Mouse (Mus musculus) thymus, adult 18-20 months (tissue): ENCODE data around the gene Phip.
A peak's percentile ranks its signal among the peaks of the same experiment; 100 is the strongest.

Experiments used
- DNase-seq, 2 experiments: peaks; one replicate each; pipeline ENCODE4 v3.0.0; 2022; ENCODE audit warnings: mixed read lengths in 2 of 2

Phip gene

DNA sequence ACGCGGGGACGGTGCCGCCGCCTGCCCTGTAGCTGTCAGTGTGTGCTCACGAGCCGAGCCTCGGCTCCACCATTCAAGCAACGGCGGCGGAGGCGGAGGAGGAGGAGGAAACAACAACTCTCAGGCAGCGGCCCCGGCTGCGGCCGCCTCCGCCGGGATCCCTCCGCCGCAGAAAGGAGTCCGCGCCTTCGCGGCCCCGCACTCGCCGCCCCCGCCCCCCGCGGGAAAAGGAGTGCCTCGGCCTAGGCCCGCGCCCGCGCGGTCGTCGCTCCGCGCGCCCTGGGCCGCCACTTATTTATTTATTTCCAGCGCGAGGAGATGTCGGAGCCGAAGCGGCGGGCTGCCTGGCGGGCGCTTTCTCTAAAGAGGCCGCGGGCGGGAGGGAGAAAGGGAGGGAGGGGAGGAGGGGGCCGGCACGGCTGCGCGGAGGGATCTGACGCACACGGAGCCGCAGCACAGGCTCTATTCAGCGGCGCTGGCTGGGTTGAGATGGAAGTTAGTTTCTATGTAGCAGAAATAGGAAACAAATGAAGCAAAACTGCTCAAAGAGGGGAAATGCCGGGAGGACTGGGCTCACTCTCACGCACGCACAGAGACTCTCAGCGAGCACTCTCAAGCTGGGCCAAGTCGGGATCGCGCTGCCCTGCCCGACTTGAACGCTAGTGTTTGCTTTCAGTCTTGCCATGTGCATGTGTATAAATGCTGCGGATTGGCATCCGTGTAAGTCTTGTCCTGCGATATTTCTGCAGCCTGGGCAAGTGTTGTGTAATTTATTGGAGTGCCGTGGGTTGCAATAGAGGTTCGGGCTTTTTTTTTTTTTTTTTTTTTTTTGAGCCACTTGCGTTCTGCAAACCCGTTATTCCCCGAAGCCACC, at the start of gene Phip:
TSS of gene Phip (minus strand) at position 175 of the 874 bp plus-strand sequence.
- peak; percentile 82 to 87 for DNase-seq

DNA sequence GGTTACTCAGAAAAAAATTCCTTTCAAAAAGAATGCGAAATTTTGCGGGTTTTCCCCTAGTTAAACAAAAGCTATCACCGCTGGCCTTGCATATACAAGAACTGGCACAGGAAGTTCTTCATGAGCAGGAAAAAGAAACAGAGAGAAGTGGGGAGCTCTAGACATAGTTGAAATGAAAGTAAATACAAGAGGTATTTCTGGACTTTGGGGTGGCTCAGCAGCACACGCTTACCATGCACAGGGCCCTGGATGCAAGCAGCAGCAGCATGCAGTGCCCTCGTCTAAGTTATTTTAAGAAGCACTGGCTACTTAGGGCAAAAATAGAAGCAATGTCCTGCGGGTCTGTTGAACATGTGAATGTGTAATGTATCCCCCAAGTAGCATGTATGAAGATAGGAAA, 48.4 kb upstream of the Phip start:
- no peak for DNase-seq

DNA sequence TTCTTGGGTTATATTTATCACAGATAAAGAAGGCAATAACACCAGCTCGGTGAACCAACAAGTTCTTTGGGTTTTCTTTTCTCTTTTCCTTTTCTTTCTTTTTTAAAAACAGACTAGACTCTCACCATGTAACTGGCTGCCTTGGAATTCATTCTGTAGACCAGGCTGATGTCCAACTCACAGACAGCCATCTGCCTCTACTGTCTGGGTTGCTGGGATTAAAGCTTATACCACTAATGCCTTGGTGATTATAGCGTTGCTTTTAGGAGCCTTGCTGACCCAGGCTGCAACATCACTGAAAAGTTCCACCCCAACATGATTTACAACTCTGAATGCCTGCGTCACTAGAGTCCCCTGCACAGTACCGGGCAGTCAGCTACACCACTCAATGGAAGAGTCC, 39.2 kb upstream of the Phip start:
- DNase-seq = no peak

DNA sequence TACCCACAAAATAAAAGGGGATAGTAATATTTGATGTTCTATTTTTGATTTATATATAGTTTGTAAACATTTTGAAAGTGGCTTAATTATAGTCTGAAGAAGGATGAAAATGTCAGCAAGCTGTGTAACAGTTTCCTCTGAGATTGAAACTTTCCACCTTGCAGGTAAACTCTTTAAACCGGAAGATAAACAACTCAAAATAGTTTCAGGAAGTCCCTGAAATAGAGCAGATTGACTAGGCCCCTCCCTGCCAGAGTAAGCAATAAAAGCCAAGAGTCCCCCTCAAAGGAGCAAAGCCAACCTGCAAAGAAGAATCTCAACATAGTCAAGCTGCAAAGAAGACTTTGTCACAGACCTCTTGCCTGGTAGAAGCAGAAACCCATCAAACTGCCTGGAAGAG, 33.0 kb upstream of the Phip start:
- DNase-seq = no peak

DNA sequence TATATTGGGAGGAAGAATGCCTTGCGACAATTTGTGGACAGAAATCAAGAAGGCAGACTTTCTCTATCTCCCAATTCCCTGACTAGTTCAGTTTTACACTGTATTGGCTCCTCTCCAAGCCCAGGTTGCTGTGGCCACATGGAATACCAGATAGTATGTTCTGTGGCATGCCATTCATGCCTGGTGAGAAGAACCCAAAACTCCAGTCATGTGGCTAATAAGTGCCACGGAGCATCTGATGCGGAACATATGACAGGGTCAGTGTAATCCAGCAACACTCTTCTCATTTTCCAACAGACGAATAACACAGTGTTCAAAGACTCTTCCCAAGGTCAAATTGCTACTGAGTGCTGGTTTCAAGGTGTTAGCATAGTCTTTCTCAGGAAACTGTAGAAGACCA, 26.0 kb upstream of the Phip start:
- no peak for DNase-seq

DNA sequence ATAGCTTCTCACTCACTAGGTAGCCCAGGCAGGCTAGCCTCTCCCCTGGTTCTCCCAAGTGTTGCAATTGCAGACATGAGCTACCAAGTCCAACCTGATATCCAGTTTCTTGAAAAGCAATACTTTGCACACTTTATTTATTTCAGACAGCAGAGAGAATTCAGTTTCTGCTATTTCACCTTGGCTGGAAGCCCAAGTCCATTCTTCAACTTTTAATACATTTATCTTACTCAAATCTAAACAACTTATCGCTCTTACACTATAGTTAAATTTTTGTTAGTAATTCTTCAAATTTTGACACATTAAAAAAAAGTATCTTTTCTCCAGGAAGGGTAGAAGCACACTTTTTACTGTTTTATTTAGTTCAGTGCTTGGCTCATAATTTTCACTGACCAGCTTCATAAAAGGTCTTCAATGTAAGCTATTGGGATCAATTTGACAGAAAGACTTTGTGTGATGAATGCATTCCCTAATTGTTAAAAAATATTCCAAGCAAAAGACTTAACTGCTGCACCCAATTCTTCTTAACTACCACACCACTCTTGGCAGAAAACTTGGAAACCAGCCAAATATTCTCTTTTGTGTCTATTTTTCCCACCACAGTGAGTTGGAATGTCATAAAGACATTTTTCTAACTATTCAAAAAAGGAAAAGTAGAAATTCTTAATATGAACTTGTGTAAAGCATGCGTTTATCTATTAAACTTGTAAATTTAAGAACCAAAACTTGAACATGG, 22.6 kb upstream of the Phip start:
- no peak for DNase-seq

DNA sequence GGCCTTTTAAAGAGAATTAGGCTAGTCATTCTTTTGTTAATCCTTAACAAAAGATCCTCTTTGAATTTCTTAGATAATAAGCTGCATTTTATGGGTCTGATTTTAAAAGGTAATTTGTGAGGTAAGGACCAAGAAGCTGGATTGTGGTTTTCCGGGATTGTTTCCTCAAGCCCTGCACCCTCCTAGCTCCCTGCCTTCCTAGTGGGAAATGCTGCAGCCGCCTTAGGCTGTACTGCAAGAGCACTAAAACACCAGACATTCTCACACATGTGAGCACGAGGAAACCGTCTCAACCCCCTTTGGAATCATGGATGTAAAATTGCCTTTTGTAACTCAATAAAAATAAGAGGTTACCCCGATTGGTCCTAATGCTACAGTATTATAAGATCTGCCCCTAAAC, 1.6 kb upstream of the Phip start:
- DNase-seq = peak in 1 of 2 experiments; percentile 7

DNA sequence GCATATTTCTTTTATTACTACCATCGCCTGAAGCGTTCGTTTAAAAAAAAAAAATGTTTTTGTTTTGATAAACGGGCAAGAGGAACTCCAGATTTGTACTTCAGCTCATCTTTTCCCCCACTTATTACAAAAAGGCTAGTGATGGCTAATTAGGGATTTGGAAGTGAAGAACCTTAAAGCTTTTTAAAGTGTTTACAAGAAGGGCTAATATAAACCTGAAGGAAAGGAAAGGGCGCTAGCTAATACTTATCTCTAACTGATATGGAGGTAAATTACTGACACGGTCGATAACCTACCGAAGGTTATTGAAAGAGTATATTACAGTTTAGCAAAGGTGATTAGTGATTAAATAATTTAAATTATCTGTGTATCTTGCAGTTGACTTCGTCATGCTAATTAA, 903 bp upstream of the Phip start:
- no peak for DNase-seq

DNA sequence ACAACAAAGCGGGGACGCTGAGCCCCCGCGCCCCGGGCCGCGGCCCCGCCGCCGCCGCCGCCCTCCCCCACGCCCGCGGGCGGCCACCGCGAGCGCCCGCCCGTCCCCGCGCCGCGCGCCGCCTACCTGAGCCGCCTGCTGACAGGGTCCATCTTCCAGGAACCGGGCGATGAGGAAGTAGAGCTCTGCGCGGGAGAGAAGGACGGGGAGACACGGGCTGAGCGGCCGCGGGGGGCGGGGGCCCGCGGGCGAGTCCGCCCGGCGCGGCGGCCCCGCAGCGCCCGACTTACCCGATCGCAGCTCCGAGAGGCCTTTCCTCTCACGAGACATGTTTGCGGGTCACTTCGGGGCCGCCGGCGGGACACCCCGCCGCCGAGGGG, 364 bp downstream of the Phip start:
- DNase-seq = no peak

DNA sequence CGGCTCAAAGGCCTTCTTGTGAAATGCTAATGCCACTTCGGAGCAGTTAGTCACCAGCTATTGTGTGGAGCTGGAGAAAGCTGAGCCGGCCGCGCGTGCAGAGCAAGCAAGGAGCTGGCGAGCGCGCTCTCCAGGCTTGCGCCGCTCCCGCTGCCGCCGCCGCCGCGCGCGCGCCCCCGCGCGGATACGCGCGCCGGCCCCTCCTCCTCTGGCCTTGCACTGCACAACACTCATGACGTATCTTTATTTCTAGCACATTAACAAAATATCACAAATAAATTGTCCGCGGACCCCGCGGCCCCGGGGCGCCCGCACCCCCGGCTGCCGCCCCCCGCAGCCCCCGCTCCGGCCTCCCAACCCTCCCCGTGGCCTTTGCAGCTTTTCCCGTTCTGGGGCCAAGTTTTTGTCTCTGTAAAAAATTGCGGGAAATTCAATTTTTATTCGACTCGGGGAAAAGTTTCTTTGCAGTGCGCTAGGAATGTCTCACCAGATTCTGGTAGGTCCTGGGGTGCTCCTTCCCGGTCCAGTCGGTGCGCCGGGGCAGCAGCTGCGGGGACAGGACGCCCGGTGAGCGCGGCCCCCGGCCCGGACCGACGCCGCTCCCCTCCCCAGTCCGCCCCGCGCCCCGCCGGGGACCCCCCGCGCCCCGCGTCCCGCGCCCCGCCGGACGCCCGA, 992 bp downstream of the Phip start:
- DNase-seq = peak; percentile 75 to 76

DNA sequence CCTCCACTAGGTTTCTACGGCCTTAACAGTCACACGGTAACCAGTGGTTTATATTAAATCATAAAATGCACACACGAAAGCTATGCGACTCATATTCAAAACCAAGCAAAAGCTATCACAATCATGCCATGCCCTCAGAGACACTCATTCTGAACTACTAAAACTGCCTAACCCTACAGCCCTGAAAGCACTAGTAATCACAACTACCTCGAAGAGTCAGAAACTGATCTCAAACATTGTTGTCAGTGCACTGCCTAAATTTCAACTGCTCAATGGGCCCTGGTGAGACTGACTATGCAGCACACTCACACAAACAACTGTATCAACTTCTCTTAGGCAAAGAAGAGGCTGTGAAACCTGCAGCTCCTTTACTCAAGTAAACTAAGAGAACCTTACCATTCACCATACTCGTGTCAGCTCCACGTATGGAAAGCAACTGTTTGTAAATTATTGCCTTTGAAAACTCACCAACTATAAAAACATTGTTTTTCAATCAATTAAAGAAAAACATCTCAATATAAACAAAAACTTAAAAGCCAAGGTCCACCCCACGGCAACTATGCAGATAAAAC, 1.9 kb downstream of the Phip start:
- no peak for DNase-seq

DNA sequence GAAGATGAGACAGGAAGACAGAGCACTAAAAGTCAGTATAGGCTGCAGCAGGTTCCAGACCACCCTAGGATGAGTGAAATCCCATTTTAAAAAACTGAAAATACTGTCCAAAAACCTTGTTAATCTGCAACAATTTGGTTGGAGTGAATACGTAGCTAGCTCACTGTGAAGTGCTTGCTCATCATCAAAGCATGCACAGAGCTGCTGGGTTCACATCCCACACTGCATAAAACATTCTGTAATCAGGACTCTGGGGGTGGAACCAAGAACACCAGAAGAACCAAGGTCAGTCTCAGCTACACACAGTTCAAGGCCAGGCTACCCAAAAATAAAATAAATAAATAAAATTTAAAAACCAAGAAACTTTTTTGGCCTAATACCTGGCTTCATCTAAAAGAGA, 3.9 kb downstream of the Phip start:
- no peak for DNase-seq

DNA sequence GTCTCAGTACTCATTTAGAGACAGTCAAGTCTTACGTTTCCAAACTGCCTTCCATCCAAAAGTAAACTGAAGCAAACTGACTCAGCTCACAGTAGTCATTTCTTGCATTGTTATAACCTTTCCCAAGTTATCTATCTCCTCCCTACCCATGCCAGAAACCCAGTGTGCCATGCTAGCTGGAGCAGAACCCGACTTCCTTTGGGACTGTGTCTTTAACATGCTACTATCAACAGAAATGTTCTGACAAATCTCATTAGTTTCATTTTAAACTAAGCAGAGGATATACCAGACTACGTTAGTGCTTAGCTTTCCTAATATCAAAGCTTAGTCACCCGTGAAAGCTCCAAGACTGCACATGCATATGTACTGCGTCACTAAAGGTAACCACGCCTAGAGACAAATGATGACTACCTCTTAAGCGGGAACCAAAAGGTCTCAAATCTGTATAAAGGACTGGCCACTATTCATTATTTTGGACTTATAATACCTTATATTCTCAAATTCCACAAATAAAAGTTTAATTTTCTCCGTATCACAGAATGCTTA, 8.2 kb downstream of the Phip start:
- DNase-seq = no peak

DNA sequence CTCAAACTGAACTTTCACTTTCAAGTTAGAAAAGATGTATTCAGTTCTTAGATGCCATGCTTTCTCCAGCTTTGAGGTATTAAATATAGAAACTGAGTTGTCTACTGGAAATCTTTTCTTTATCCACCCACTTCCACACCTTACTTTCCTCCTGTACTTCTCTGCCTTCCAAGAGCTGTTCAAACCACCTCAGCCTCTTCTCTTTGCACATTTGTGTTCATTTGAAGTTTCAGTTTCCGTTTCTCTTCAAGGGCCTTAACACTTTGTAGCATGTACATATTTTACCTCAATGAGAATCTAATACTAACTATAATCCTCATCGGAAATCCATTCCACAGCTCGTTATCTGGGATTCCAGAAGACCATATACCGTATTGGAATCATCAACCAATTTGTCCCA, 11.3 kb downstream of the Phip start:
- DNase-seq = no peak

DNA sequence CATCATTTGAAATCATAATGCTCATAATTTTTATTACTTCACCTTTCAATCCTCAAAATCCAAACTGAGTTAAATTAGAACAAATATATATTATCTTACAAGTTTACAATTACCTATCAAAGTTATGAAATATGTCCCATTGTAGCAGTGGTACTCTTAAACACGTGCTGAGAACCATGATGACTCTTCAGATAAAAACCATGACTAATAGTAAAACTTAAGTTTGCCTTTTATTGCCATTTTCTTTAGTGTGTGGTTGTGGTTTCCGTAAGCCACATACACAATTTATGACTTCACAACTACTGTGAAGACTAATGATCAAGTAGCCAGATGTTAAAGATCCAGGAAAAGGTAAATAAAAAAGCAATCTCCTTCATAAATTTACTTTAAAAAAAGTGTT, 14.0 kb downstream of the Phip start:
- DNase-seq = no peak

DNA sequence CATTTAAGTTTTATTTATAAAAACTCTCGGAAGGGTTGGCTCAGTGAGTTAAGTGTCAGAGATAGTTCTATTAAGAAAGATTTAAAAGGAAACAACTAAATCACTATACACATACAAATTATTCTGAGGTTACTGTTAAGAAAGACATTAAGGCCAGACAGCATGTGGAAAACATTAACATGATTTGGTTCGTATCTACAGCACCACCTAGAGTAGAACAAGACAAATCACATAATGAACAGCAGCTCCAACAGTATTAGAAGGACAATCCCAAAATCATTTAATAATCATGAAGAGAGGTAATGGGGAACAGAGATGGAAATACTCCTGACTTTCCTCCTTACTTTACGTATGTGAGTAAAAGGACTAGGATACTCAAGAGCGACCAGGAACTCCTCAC, 20.0 kb downstream of the Phip start:
- DNase-seq = no peak

DNA sequence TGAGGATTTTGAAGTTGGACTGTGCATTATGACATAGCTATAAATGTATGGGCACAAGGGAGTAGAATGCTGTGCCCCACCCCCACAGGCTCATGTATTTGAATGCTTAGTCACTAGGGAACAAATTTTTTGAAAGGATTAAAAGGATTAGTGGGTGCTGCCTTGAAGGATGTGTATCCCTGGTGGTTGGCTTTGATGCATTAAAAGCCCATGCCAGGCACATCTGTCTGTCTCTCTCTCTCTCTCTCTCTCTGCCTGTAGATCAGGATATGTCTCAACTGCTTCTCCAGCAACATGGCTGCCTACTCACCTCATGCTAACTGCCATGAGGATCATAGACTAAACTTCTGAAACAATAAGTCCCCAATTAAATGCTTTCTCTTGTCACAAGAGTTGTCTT, 23.0 kb downstream of the Phip start:
- DNase-seq = no peak

DNA sequence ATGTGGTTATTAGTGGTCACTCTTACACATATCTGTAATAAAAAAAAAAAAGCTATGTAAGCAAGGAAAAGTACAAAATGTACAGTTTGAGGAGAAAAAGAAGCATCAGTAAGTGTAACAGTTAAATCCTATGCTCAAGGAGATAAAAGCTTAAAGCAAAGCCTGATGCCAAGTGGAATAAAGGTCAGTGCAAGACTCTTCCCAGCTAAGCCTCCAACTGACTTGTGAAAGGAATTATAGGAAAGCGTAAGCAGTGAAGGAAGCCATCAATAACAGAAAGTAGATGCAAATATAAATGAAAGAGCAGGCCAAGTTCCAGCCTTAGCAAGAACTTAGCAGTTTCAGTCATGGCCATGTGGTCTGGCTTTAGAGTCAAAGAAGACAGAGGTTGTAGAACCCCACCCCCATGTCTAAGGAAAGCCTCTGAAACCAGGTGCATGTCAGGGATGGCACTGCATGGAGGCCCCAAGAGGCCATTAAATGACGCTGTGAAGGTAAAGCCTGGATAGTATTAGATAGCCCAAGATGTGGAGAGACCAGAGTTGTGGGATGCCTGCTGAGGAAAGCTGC, 23.8 kb downstream of the Phip start:
- DNase-seq = no peak

DNA sequence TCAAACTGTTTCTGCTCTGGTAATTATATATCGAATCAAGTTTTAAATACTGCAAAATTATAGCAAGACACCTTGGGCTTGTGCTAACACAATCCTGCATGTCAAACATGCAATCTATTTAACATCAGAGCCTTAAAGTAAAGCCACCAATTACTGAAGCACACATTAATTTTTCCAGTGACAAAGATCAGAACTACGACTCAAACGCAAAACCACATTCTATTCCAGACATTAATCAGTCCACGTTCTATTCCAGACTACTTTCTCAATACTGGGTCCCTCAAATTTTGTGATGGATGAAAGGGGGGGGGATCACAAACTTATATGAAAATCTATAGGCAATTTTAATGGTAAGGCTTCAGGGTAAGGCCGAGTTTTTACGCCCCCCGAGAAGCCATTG, 68.1 kb downstream of the Phip start:
- no peak for DNase-seq

DNA sequence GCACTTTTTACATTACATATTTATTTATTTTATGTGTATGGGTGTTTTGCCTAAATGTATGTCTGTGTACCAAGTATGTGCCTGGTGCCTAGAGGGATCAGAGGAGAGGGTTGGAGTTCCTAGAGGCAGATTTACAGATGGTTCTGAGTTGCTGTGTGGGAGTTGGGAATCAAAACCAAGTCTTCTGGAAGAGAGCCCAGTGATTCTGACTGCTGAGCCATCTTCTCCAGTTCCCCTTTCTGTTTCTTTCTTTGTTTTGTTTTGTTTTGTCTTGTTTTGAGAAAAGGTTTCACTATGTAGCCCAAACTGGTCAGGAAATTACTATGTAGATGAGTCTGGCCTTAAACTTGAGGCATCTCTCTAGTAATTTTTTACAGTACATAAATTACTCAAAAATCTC, 86.7 kb downstream of the Phip start:
- no peak for DNase-seq

DNA sequence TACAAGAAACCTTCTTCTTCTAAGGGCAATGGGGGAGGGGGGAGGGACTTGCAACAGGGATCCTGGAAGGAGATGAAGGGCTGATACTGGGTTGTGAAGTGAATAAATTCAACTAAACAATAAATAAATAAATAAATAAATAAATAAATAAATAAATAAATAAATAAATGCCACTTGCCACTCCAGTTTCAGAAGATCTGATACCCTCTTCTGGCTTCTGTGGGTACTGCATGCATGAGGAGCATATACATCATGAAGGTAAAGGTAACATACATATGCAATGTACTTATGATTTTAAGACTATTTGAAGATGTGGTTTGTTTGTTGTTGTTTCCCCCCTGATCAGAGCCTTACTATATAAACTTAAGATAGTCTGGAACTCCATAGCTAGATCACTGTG, 91.1 kb downstream of the Phip start:
- DNase-seq = no peak

DNA sequence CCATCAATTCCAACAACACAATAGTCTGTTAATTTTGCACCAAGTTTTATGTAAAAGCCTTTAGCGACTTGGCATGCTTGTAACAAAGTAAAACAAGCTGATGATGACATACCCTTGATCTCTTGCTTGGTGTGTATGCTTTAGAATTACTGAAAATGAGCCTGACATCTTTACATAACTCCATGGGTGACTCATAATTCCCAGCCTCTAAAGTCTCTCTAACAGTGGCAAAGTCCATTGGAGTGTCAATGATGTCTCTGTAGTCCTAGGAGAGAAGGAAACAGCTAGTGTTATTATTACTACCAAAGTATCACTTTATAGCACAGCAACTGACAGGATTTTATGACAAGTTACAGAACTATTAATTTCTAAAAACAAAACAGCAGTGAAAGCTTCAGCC, 98.2 kb downstream of the Phip start:
- DNase-seq = no peak

DNA sequence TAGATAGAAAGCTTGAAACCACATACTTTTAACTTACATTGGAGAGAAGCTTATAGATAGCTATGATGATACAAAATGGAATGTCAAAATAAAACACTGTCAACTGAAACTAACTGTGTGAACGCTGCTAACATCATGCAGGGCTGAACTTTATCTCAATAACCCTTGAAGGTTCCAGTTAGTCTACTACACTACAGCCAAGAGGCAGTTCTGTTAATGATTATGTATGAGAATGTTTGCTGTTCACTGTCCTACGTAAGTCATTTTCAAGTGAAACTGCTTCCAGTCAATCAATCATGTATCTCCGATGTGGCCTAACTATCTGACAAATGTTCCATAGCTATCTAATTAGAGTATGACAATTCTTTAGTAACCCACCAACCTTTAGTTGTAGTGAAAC, 107.6 kb downstream of the Phip start:
- no peak for DNase-seq
